ENCODE assay signal across 21 mouse cellular contexts in genomic region chr4:76525281-76525680, GRCm38 (mm10).
DNase-seq lines count a peak whose midpoint lies in the region; ATAC-seq and TF ChIP-seq lines count a peak whose summit lies in the region.
"Had no signal": no experiment of that assay in that cellular context is flagged by ENCODE, and none has a peak within 500 bp of the region (broad histone marks: within the 10 kb centered on the region; RNA-seq: fewer than 3 reads in every experiment).

No protein-coding gene starts in this region.

- peak; percentile 10 to 19 for DNase-seq in layer of hippocampus, adult 8-10 months (ENCODE audit: low spot score in 2 of 2)
- DNase-seq in layer of hippocampus, postnatal 36 days, result no peak
- peak; percentile 22 to 58 for DNase-seq in cerebellum, adult 2 months
- peak; percentile 44 to 67 for DNase-seq in right cerebral cortex, postnatal 10 days (ENCODE audit: low spot score in 2 of 2)
- no peak for DNase-seq in spleen, postnatal 36 days (ENCODE audit: low spot score in 2 of 2)
- DNase-seq: adrenal gland, postnatal 36 days; heart, adult 11 months; kidney, adult 2 months; kidney, postnatal 25 days; liver, embryonic 13.5 days; thymus, postnatal 25 days had no signal

- no peak for TF ChIP-seq POLR2A in cerebellum, adult 2 months (IDR thresholded peaks at IDR 0.05; ENCODE audit: borderline replicate concordance, insufficient read depth, low read length)
- no peak for TF ChIP-seq POLR2A in cortical plate, adult 2 months (IDR thresholded peaks at IDR 0.05; ENCODE audit: extremely low read depth, insufficient read depth, low read length)

- H3K4me1 ChIP-seq in cerebellum, adult 2 months (ENCODE audit: control insufficient read depth, insufficient read depth, low read length), result no peaks in the 10 kb centered on the region; the same call in 1 of the 2 replicates
- H3K4me1 ChIP-seq in cortical plate, adult 2 months (ENCODE audit: control insufficient read depth, insufficient read depth, low read length), result peaks cover 1% of the 10 kb centered on the region; the same call in 1 of the 2 replicates
- H3K4me1 ChIP-seq: heart, embryonic 15.5 days; hindbrain, embryonic 10.5 days; liver, embryonic 13.5 days; midbrain, embryonic 13.5 days; neural tube, embryonic 15.5 days had no signal

- H3K27me3 ChIP-seq in cerebellum, adult 2 months (ENCODE audit: control insufficient read depth, insufficient read depth, low read length), result no peaks in the 10 kb centered on the region
- H3K27me3 ChIP-seq: heart, embryonic 15.5 days; liver, embryonic 13.5 days; midbrain, embryonic 13.5 days; neural tube, embryonic 15.5 days; Patski had no signal

- ATAC-seq in megakaryocyte progenitor cell, adult 5-6 weeks (replicated peaks; ENCODE audit: poor library complexity), result no peak
- ATAC-seq: activated CD4-positive, CD25-positive, alpha-beta regulatory T cell, adult 4 months; midbrain, embryonic 13.5 days; Patski had no signal

- H3K27ac ChIP-seq in cerebellum, adult 2 months (ENCODE audit: insufficient read depth, low read length), result no peak overlapping the region
- peak overlapping the region; percentile 80 for H3K27ac ChIP-seq in cortical plate, adult 2 months (ENCODE audit: insufficient read depth, low read length)
- H3K27ac ChIP-seq: heart, embryonic 15.5 days; hindbrain, embryonic 10.5 days; liver, embryonic 13.5 days; midbrain, embryonic 13.5 days; neural tube, embryonic 15.5 days; stomach, postnatal 0 days had no signal

- 16% methylated on average over 3 of the region's 3 CpGs for WGBS in cerebellum, adult 2 months

- no peak for TF ChIP-seq CTCF in cerebellum, adult 2 months (IDR thresholded peaks at IDR 0.05; ENCODE audit: borderline replicate concordance, insufficient read depth, low read depth, low read length)
- TF ChIP-seq CTCF in cortical plate, adult 2 months (IDR thresholded peaks at IDR 0.05; ENCODE audit: extremely low read depth, insufficient read depth, low read length), result no peak

- no peak overlapping the region for H3K4me3 ChIP-seq in cerebellum, adult 2 months (replicated peaks; ENCODE audit: insufficient read depth, low read depth, low read length)
- H3K4me3 ChIP-seq in cortical plate, adult 2 months (ENCODE audit: insufficient read depth, low read length), result no peak overlapping the region
- H3K4me3 ChIP-seq: heart, embryonic 15.5 days; hindbrain, embryonic 10.5 days; liver, embryonic 13.5 days; midbrain, embryonic 13.5 days; myocyte; neural tube, embryonic 15.5 days had no signal

Comparison
In these comparisons a context has a peak if more than half of its experiments do, and no peak if none do; other contexts are left out.
1. DNase-seq: peak in layer of hippocampus, adult 8-10 months (2 of 2), cerebellum, adult 2 months (2 of 2) and right cerebral cortex, postnatal 10 days (2 of 2); none in layer of hippocampus, postnatal 36 days (0 of 2) and spleen, postnatal 36 days (0 of 2).